Mouse (Mus musculus): Measurements from ENCODE around the gene Smad9.

GRCm38 (mm10) chr3:54708972-54709371 is 46.4 kb upstream of the Smad9 start:
- TF ChIP-seq EP300 (IDR thresholded peaks at IDR 0.05; ENCODE audit: insufficient read depth, low read depth, low read length) (no peak), CTCF (IDR thresholded peaks at IDR 0.05) (no peak)
